Mouse (Mus musculus): ENCODE measurements at regions not wholly inside any gene's neighbourhood (a gene's known extent, or its start where the extent isn't known, plus 50 kb on each side); places are given as distances from the start of the nearest gene placed in this dataset.

DNA sequence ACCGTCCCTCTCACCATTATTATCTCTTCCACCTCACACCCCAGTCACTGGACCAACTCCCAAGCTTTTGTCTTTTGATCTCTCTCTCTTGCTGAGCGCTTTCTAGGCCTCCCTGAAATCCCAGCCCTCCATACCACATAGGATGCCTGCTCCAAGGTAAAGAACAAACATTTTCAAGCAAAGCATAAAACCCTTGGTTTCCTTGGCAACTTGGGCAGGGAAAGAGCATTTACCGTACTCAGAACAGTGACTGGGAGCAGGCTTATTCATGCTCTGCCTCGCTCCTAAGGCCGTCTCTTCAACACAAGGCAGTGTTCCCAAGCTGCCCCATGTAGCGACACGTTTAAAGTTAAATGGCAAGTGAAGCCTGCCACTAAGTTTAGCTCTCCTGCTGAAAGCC lies 282.9 kb upstream of the Sash1 start:
- DNase-seq (ENCODE audit: low read depth, low spot score) = no peak

GRCm38 (mm10) chr10:9166017-9166416 lies 280.1 kb upstream of the Sash1 start:
- no peak for DNase-seq (ENCODE audit: low read depth, low spot score)

DNA sequence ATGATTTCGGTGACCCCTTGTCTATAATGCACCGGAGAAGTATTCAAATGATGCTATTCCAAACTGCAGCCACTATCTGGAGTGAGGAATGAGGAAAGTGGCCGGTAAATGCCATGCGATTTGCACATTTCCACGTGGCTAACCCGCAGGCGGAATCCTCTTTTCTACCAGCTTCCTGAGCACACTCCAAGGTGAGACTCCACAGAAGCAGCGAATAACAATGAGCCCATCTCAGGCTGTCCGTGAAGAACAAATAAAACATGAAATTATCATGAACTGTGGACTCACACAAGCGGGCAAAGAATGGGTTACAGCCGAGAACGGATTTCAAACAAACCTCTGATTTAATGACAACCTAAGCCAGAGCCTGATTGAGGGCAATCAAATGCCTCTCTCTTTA lies 279.7 kb upstream of the Sash1 start:
- no peak for DNase-seq (ENCODE audit: low read depth, low spot score)

DNA sequence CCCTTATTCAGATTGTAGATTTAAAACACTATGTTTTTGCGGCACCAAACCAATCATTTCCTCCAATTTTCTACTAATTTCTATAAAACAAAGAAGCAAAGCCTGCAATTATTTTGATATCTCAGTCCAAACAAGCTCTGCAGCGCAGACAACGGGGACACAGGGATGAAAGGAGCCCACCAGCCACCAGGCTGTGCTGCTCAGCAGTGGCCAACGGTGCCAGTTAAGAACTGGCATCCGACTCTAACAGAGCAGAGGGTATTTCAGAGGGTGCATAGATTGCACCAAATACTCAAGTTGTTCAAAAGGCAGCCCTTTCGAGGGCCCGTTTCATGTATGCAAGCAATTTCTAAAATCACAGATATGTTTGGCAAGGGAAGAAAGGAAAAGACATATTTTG lies 278.5 kb upstream of the Sash1 start:
- DNase-seq (ENCODE audit: low read depth, low spot score) = no peak

DNA sequence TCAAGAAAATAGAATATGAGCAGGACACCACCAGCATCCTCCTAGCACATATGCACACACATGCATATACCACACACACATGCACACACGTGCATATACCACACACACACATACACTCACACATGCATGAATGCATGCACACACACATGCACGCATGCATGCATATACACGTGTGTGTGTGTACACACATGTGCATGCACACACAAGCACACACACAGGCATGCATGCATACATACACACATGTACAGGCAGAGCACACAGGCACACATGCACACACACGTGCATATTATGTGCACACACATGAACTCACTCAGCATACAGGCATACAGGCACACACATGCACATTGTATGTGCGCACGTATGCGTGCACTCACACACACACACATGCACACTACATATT lies 275.7 kb upstream of the Sash1 start:
- DNase-seq (ENCODE audit: low read depth, low spot score) = no peak

- no peak for DNase-seq (ENCODE audit: low read depth, low spot score)
Measured at GRCm38 (mm10) chr10:9157299-9158215, 271.7 kb upstream of the Sash1 start.

GRCm38 (mm10) chr10:9136099-9136498 lies 250.2 kb upstream of the Sash1 start:
- DNase-seq (ENCODE audit: low read depth, low spot score) = no peak

DNA sequence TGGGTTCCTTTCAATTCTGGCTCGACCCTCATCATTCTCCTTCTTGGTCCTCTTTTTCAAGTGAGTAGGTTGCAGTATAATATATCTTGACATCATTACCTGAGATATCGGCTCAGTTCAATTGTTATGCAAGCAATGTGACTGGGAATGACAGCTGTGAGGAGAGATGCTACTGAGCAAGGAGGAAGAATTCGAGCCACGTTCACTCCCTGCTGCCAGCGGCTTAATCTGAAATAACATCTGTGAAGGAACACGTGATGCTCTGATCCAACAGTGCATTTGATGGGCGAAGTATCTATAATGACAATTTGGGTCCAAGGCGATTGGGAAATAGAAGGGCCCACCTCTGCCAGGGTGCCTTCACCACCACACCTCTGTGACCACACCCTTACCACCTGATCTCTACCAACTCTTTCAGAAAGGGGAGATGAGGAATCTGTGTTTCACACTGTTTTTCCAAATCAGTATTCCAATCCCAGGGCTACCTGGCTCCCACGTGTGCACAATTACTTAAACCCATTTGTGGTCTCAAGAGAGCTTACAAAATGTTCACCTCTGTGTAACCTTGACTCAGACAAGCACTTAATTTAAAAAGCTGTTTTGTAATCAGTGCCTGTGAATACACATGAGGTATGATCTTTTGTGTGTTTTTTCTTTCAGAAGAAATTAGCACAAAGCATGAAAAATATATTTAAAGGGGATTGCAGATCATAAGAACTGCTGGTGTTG lies 248.6 kb upstream of the Sash1 start:
- no peak for DNase-seq (ENCODE audit: low read depth, low spot score)

DNA sequence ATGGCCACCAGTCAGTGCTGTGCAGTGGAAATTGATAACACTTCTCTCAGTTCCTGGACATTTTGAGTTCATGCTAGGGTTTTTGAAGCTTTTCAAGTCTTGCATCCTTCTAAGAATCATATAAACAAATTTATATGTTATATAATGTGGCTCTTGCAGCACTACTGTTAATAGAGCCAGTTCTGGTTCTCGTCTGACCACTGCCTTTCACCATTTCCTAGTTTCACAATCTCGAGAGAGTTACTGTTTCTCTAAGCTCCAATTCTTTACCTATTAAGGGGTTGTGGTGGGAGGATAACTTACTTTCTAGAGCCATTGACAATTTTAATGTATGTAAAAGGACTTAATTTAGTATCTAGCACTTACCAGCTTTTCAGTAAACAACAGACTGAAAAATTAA lies 244.2 kb upstream of the Sash1 start:
- DNase-seq (ENCODE audit: low read depth, low spot score) = no peak

- DNase-seq (ENCODE audit: low read depth, low spot score) = no peak
Measured at GRCm38 (mm10) chr10:9119249-9119648, 233.4 kb upstream of the Sash1 start.

- DNase-seq (ENCODE audit: low read depth, low spot score) = no peak
Measured at GRCm38 (mm10) chr10:9117648-9118551, 232.0 kb upstream of the Sash1 start.

GRCm38 (mm10) chr10:9117134-9117533 lies 231.3 kb upstream of the Sash1 start:
- DNase-seq (ENCODE audit: low read depth, low spot score) = no peak

DNA sequence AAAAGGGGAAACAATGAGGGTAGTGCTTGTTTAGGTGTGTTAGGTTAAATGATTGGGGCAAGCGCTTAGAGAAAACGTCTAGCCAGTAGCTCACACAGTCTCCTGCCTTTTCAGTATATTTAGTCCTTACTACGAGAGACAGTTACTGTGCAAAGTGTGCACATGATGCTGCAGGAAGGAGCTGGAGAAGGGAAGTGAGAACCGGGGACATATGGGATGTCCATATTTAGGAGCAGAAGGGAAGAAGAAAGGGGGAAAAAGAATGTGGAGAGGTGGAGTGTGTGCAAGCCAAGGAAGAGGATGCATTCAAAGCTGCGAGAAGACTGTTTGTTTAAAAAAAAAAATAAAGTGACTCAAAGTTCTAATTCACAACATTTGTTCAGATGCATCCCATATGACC lies 227.8 kb upstream of the Sash1 start:
- DNase-seq (ENCODE audit: low read depth, low spot score) = no peak

DNA sequence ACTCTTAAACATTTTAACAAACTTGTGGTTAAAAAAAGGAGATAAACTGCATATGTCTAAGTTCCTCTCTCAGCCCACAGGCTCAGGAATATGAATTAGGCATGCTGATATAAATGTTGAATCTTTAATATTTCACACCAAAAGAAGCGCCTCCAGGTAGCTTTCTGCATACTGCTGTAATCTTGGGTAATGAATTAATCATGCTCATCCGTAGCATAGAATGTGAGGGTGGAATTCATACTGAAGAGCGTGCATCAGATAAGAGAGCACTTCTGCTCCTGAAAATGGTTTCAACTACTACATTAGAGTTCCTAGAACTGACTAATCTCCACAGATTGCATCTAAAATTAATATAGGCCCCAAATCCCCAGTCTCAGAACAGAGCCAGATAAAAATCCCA lies 225.2 kb upstream of the Sash1 start:
- no peak for DNase-seq (ENCODE audit: low read depth, low spot score)

DNA sequence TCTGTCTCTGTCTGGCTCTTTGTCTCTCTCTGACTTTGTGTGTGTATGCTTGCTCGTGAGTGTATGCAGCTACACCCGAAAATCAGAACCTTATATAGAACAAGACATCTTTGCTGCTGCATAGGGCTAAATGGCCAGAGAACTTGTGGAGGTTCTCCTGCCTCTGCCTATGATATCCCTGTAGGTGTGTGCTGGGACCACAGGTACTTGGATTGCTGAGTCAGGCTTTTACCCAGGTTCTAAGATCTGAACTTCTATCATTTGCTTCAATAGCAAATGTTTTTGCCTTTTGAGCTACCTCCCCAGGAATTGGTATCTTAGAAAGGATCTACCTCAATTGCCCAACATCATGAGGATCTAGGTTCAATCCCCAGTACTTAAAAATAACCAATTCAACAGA lies 210.3 kb upstream of the Sash1 start:
- DNase-seq (ENCODE audit: low read depth, low spot score) = no peak

DNA sequence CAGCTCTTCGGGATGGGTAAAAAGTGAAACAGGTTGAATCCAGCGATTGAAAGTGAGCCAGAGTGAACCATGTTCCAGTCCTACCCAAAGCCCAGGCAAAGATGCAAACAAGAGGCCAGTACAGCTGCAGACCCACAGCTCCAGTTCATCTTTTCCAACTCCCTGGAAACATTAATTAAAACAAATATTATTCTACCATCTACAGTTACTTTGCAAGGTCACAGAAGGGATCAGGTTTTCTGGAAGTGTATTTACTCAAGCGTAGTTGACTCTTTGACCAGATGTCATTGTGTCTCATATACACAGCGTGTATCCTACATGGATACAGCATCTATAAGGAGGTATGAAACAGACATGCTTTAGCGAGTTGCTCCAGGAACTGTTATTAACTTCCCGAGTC lies 209.3 kb upstream of the Sash1 start:
- no peak for DNase-seq (ENCODE audit: low read depth, low spot score)

- no peak for DNase-seq (ENCODE audit: low read depth, low spot score)
Measured at GRCm38 (mm10) chr10:9092237-9092885, 206.5 kb upstream of the Sash1 start.

DNA sequence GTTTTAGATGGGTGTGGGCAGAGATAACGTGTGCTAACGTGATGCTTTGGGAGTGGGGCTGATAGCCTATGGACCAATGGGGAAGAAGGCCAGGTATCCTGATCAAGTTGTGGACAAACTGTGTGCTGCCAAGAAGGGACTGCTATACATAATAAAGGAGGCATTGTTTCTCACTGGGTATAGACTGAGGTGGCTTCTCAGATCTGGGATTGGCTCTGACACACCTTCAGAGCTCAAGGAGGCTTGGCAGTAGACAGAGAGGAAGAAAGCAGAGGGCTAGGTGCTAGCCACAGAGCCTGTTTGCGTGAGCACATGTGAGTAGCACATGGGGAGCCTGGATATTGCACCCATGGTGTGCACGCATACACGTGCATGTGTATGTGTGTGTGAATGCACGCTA lies 205.1 kb upstream of the Sash1 start:
- DNase-seq (ENCODE audit: low read depth, low spot score) = no peak

DNA sequence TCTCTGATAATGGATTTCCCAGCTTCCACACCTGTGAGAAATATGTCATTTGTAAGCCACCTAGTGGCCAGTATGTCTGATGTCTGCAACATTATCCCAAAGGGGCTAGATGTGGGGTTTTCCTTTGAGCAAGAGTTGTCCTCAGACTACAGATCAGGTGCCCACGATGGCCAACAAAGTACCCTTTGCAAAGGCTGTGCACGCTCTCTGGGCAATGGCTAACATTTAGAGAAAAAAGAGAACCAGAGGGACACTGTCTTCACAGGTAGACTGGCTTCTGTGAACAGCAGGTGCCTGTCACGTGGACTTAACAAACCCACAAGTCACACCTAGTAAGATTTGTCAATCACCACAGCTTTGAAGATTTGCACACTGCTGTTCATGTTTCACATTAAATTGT lies 202.0 kb upstream of the Sash1 start:
- DNase-seq (ENCODE audit: low read depth, low spot score) = no peak

- DNase-seq (ENCODE audit: low read depth, low spot score) = no peak
Measured at GRCm38 (mm10) chr10:9087171-9087570, 201.3 kb upstream of the Sash1 start.

DNA sequence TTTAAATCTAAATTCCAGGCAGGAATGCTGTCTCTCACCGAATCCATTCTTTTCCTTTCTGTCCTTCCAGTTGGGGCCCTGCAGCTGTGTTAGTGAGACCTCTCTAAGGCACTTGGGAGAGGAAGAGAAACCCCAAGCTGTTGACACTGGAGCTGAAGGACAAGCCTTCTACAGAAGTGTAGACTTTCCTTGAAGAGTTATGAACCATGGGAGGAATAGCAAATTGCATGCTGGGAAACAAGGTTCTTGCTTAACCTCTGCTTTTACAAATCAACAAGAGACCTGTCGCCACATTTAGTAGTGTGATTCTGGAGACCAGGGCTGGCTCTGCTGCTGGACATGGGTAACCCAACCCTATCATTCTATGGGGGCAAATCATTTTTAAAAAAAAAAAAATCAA lies 200.8 kb upstream of the Sash1 start:
- DNase-seq (ENCODE audit: low read depth, low spot score) = no peak

Data from CD4-positive helper T cell, adult 2 months (primary cell).